9 mouse cellular contexts compared by ENCODE assay signal in genomic region chr10:21936513-21937221, GRCm38 (mm10). TPM values are rescaled to one million over a fixed set of nuclear protein-coding genes. Genes with fewer than 3 reads are reported as not detected.
DNase-seq lines count a peak whose midpoint lies in the region; ATAC-seq and TF ChIP-seq lines count a peak whose summit lies in the region.
"Had no signal": no experiment of that assay in that cellular context is flagged by ENCODE, and none has a peak within 500 bp of the region (broad histone marks: within the 10 kb centered on the region; RNA-seq: fewer than 3 reads in every experiment).

No protein-coding gene starts in this region.

- H3K36me3 ChIP-seq in forebrain, embryonic 12.5 days (replicated peaks): no peaks in the 10 kb centered on the region
- no peaks in the 10 kb centered on the region for H3K36me3 ChIP-seq in forebrain, embryonic 15.5 days
- no peaks in the 10 kb centered on the region for H3K36me3 ChIP-seq in embryonic facial prominence, embryonic 15.5 days
- no peaks in the 10 kb centered on the region for H3K36me3 ChIP-seq in limb, embryonic 14.5 days (ENCODE audit: control insufficient read depth, insufficient read depth, low read length)

- H3K27me3 ChIP-seq in forebrain, embryonic 12.5 days: no peaks in the 10 kb centered on the region; the same call in 1 of the 2 replicates
- no peaks in the 10 kb centered on the region for H3K27me3 ChIP-seq in forebrain, embryonic 15.5 days
- H3K27me3 ChIP-seq in embryonic facial prominence, embryonic 15.5 days: no peaks in the 10 kb centered on the region
- no peaks in the 10 kb centered on the region for H3K27me3 ChIP-seq in limb, embryonic 14.5 days (ENCODE audit: control insufficient read depth, insufficient read depth, low read length)
- H3K27me3 ChIP-seq: CH12.LX had no signal

- H3K27ac ChIP-seq in forebrain, embryonic 12.5 days: peak overlapping the region; percentile 25; the same call in 1 of the 2 replicates
- no peak overlapping the region for H3K27ac ChIP-seq in forebrain, embryonic 15.5 days (replicated peaks)
- peak overlapping the region; percentile 73 for H3K27ac ChIP-seq in embryonic facial prominence, embryonic 15.5 days (replicated peaks)
- H3K27ac ChIP-seq in limb, embryonic 14.5 days (replicated peaks; ENCODE audit: low read depth, low read length): peak overlapping the region; percentile 87

- DNase-seq in ES-CJ7 (ENCODE audit: low read depth, low spot score): peak; percentile 34
- peak; percentile 15 for DNase-seq in limb, embryonic 14.5 days (ENCODE audit: low spot score)
- no peak for DNase-seq in T-cell, adult 2 months (ENCODE audit: low spot score)
- DNase-seq in adrenal gland, postnatal 4 days (ENCODE audit: low spot score in 2 of 2): no peak
- DNase-seq in spleen, adult 12 weeks (ENCODE audit: low spot score): no peak

- peaks cover 10% of the 10 kb centered on the region for H3K4me1 ChIP-seq in forebrain, embryonic 12.5 days
- H3K4me1 ChIP-seq in forebrain, embryonic 15.5 days: no peaks in the 10 kb centered on the region
- peaks cover 15% of the 10 kb centered on the region for H3K4me1 ChIP-seq in embryonic facial prominence, embryonic 15.5 days
- peaks cover 18% of the 10 kb centered on the region for H3K4me1 ChIP-seq in limb, embryonic 14.5 days (ENCODE audit: control insufficient read depth, insufficient read depth, low read length)

- TF ChIP-seq POLR2A in limb, embryonic 14.5 days (IDR thresholded peaks at IDR 0.05; ENCODE audit: borderline replicate concordance, extremely low read depth, insufficient read depth, insufficient read length): no peak

- no peak for ATAC-seq in forebrain, embryonic 12.5 days (ENCODE audit: low FRiP score)
- ATAC-seq in forebrain, embryonic 15.5 days (replicated peaks): no peak
- ATAC-seq in embryonic facial prominence, embryonic 15.5 days (ENCODE audit: insufficient number of reproducible peaks, low FRiP score, low TSS enrichment, low read depth): no peak
- peak; percentile 57; the same call in 1 of the 2 replicates for ATAC-seq in limb, embryonic 14.5 days (ENCODE audit: low FRiP score, low read depth)

- H3K9me3 ChIP-seq in forebrain, embryonic 12.5 days: no peaks in the 10 kb centered on the region
- no peaks in the 10 kb centered on the region for H3K9me3 ChIP-seq in forebrain, embryonic 15.5 days
- H3K9me3 ChIP-seq in embryonic facial prominence, embryonic 15.5 days (replicated peaks): no peaks in the 10 kb centered on the region
- no peaks in the 10 kb centered on the region for H3K9me3 ChIP-seq in limb, embryonic 14.5 days (ENCODE audit: control insufficient read depth, low read length)

- WGBS in forebrain, embryonic 12.5 days: 48% methylated on average over 12 of the region's 12 CpGs
- 46% methylated on average over 12 of the region's 12 CpGs for WGBS in forebrain, embryonic 15.5 days
- 37% methylated on average over 12 of the region's 12 CpGs for WGBS in embryonic facial prominence, embryonic 15.5 days
- 16% methylated on average over 12 of the region's 12 CpGs for WGBS in limb, embryonic 14.5 days

- H3K4me3 ChIP-seq in forebrain, embryonic 12.5 days (replicated peaks): no peak overlapping the region
- no peak overlapping the region for H3K4me3 ChIP-seq in forebrain, embryonic 15.5 days
- 0 out of 2 replicates have a peak overlapping the region, but pooled peaks have one; percentile 8 for H3K4me3 ChIP-seq in embryonic facial prominence, embryonic 15.5 days (replicated peaks)
- H3K4me3 ChIP-seq in limb, embryonic 14.5 days (replicated peaks; ENCODE audit: low read length): no peak overlapping the region

- H3K9ac ChIP-seq in forebrain, embryonic 12.5 days: no peak overlapping the region
- H3K9ac ChIP-seq in forebrain, embryonic 15.5 days (replicated peaks): no peak overlapping the region
- H3K9ac ChIP-seq in embryonic facial prominence, embryonic 15.5 days: no peak overlapping the region
- H3K9ac ChIP-seq in limb, embryonic 14.5 days (ENCODE audit: low read depth, low read length, severe bottlenecking): no peak overlapping the region

- H3K4me2 ChIP-seq in forebrain, embryonic 12.5 days: 0 out of 2 replicates have a peak overlapping the region, but pooled peaks have one; percentile 15
- H3K4me2 ChIP-seq in forebrain, embryonic 15.5 days (replicated peaks): no peak overlapping the region
- 0 out of 2 replicates have a peak overlapping the region, but pooled peaks have one; percentile 15 for H3K4me2 ChIP-seq in embryonic facial prominence, embryonic 15.5 days (replicated peaks)
- H3K4me2 ChIP-seq in limb, embryonic 14.5 days (replicated peaks; ENCODE audit: low read depth, low read length, severe bottlenecking): peak overlapping the region; percentile 30

RNA-seq across cellular contexts. Expression of gene Sgk1, which starts 54.7 kb away (rescaled TPM):
- 22.7 and 23.7 TPM in 2 replicates for polyA plus RNA-seq in forebrain, embryonic 12.5 days (2016; fragmentation: Nextera tagmentation; extraction: Ambion mirVana)
- polyA plus RNA-seq in forebrain, embryonic 15.5 days (2015; fragmentation: Nextera tagmentation; extraction: Ambion mirVana): 27.1 and 28.7 TPM in 2 replicates
- polyA plus RNA-seq in embryonic facial prominence, embryonic 15.5 days (2015; fragmentation: Nextera tagmentation; extraction: Ambion mirVana): 50.1 and 50.5 TPM in 2 replicates
- polyA plus RNA-seq in limb, embryonic 14.5 days (2012; rRNA removed): 33.4 and 45.0 TPM in 2 replicates
- polyA plus RNA-seq in limb, embryonic 14.5 days (2014; fragmentation: Nextera tagmentation; extraction: Ambion mirVana): 39.9 and 47.7 TPM in 2 replicates
- total RNA-seq in adrenal gland, postnatal 4 days (2021): 100 to 1,000 TPM; 116 to 120 TPM

Comparison
In these comparisons a context has a peak if more than half of its experiments do, and no peak if none do; other contexts are left out.
1. DNase-seq: peak in ES-CJ7 (single experiment) and limb, embryonic 14.5 days (single experiment); none in T-cell, adult 2 months (single experiment), adrenal gland, postnatal 4 days (0 of 2) and spleen, adult 12 weeks (single experiment).